Mouse (Mus musculus) adrenal gland, adult 2 months (tissue): ENCODE data around the gene Olfr370. TPM values are rescaled to one million over a fixed set of nuclear protein-coding genes. Genes with fewer than 3 reads are reported as not detected.

Source experiments
- polyA plus RNA-seq: library from polyadenylated mRNA; depleted of rRNA; stranded (reverse); fragments of >200 nt; gene quantifications from 2 replicates; pipeline ENCODE4 v1.2.3, GENCODE M21; 2012; rRNA removed
- total RNA-seq, 2 experiments: library from RNA; stranded (reverse); gene quantifications; 2 replicates each; pipeline ENCODE4 v1.2.3; 2021

The Olfr370 gene
- total and polyA plus RNA-seq, 3 experiments: not detected

Other genes starting within 250 kb of the Olfr370 start
- 1,000 to 10,000 TPM; 1,236 to 2,173 TPM for gene Ucp1, start 245.4 kb upstream of the Olfr370 start, total RNA-seq
- gene Ucp1, start 245.4 kb upstream of the Olfr370 start, polyA plus RNA-seq: 551 and 1,129 TPM in 2 replicates
- gene Elmod2, start 203.3 kb upstream of the Olfr370 start, total RNA-seq: 10 to 100 TPM; 24.6 to 27.8 TPM
- gene Elmod2, start 203.3 kb upstream of the Olfr370 start, polyA plus RNA-seq: 0.93 and 0.98 TPM in 2 replicates
- gene Mgat4d, start 187.3 kb upstream of the Olfr370 start, total RNA-seq: not detected
- gene Mgat4d, start 187.3 kb upstream of the Olfr370 start, polyA plus RNA-seq: not detected in 2 replicates
- under 1 TPM in 1 of 2 experiments, not detected in 1; 0.17 TPM for gene Clgn, start 145.9 kb upstream of the Olfr370 start, total RNA-seq
- not detected in 2 replicates for gene Clgn, start 145.9 kb upstream of the Olfr370 start, polyA plus RNA-seq
- gene Scoc, start 77.4 kb upstream of the Olfr370 start, total RNA-seq: 10 to 100 TPM; 73.5 to 82.5 TPM
- 0.93 and 1.2 TPM in 2 replicates for gene Scoc, start 77.4 kb upstream of the Olfr370 start, polyA plus RNA-seq
- gene Ndufb7, start 30.9 kb downstream of the Olfr370 start, total RNA-seq: 100 to 1,000 TPM; 209 to 258 TPM
- gene Ndufb7, start 30.9 kb downstream of the Olfr370 start, polyA plus RNA-seq: 402 and 495 TPM in 2 replicates
- 100 to 1,000 TPM; 409 to 723 TPM for gene Tecr, start 72.2 kb downstream of the Olfr370 start, total RNA-seq
- gene Tecr, start 72.2 kb downstream of the Olfr370 start, polyA plus RNA-seq: 1,113 and 1,272 TPM in 2 replicates
- 10 to 100 TPM; 21.8 to 61.9 TPM for gene Dnajb1, start 72.4 kb downstream of the Olfr370 start, total RNA-seq
- 21.8 and 27.3 TPM in 2 replicates for gene Dnajb1, start 72.4 kb downstream of the Olfr370 start, polyA plus RNA-seq
- gene Gipc1, start 116.9 kb downstream of the Olfr370 start, total RNA-seq: 10 to 100 TPM; 29.5 to 50.1 TPM
- 53.8 and 56.4 TPM in 2 replicates for gene Gipc1, start 116.9 kb downstream of the Olfr370 start, polyA plus RNA-seq
- 1 to 10 TPM in 1 of 2 experiments, under 1 TPM in 1; 0.76 to 1.1 TPM for gene Ptger1, start 130.9 kb downstream of the Olfr370 start, total RNA-seq
- 2.1 and 2.8 TPM in 2 replicates for gene Ptger1, start 130.9 kb downstream of the Olfr370 start, polyA plus RNA-seq
- gene Pkn1, start 163.4 kb downstream of the Olfr370 start, total RNA-seq: 100 to 1,000 TPM; 110 to 115 TPM
- gene Pkn1, start 163.4 kb downstream of the Olfr370 start, polyA plus RNA-seq: 138 and 164 TPM in 2 replicates
- gene Ddx39, start 179.4 kb downstream of the Olfr370 start, total RNA-seq: 10 to 100 TPM; 15.3 to 20.9 TPM
- 13.4 and 14.1 TPM in 2 replicates for gene Ddx39, start 179.4 kb downstream of the Olfr370 start, polyA plus RNA-seq
- 10 to 100 TPM; 31.5 to 40.7 TPM for gene Adgre5, start 205.5 kb downstream of the Olfr370 start, total RNA-seq
- 34.5 and 35.2 TPM in 2 replicates for gene Adgre5, start 205.5 kb downstream of the Olfr370 start, polyA plus RNA-seq